Mouse (Mus musculus): ENCODE data around the gene Trim3. TPM values are rescaled to one million over a fixed set of nuclear protein-coding genes. Genes with fewer than 3 reads are reported as not detected.

Gene Trim3
- polyA plus RNA-seq, 2 experiments, result 35.1 to 68.3 TPM

DNA sequence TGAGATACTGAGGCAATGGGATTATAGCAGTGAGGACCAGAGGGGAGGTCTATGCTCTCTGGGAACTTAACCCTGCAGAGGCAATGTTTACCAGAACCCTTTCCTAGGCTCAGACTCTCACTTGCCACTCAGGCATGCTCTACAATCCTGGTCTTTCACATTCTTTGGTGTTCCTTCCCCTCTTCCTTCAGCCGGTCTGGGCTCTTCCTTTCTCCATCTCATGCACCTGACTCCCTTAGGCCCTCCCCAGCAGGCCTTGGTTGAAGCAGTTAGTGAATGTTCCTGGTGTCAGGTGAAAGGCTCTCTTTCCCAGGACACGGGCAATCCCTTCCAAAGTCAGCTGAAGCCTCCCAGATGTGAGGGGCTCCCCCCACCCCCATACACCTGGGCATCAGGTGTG is 6.4 kb upstream of the Trim3 start, which contains the start of gene Timm10b:
Timm10b (plus strand) TSS at position 301 of the 400 bp plus-strand sequence.
- Histone ChIP-seq H3K9ac (ENCODE audit: low read depth, low read length, severe bottlenecking) (peak within 1 kb of the TSS; percentile 82), H3K27me3 (ENCODE audit: control insufficient read depth, insufficient read depth, low read length) (no peaks in the 10 kb centered on the region), H3K4me2 (replicated peaks; ENCODE audit: low read depth, low read length, severe bottlenecking) (peak within 1 kb of the TSS; percentile 93), H3K4me3 (replicated peaks; ENCODE audit: low read length) (peak within 1 kb of the TSS; percentile 77), H3K4me1 (ENCODE audit: control insufficient read depth, insufficient read depth, low read length) (peaks cover 14% of the 10 kb centered on the region; the same call in 1 of the 2 replicates), H3K9me3 (ENCODE audit: control insufficient read depth, low read length) (no peaks in the 10 kb centered on the region), H3K36me3 (ENCODE audit: control insufficient read depth, insufficient read depth, low read length) (peaks cover 44% of the 10 kb centered on the region), H3K27ac (replicated peaks; ENCODE audit: low read depth, low read length) (peak within 1 kb of the TSS; percentile 87)
- 4% methylated on average over 2 of the region's 2 CpGs for WGBS
- no peak for TF ChIP-seq POLR2A (IDR thresholded peaks at IDR 0.05; ENCODE audit: borderline replicate concordance, extremely low read depth, insufficient read depth, insufficient read length)
- no peak for DNase-seq (ENCODE audit: low spot score)
- ATAC-seq (ENCODE audit: low FRiP score, low read depth), result no peak

DNA sequence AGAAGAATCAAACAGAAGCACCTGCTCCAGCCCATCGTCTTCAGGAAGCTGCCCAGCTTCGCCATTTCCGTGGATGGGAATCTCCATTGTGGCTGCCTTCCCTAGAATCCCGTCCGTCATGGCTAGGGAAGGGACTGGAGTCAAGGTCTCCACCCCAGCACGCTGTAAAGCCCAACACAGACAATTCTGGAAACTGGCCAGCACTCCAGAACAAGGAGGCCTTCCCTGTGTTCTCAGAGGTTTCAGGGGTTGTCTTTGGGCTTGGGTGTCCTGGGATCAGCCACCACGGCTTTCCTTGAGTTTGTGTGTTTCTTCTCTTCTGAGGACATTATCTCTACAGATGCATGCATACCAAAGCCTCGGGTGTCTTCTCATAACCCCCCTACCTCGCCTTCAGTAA is 5.9 kb upstream of the Trim3 start:
- peak overlapping the region; percentile 77 for H3K4me3 ChIP-seq (replicated peaks; ENCODE audit: low read length)
- peaks cover 16% of the 10 kb centered on the region for H3K4me1 ChIP-seq (ENCODE audit: control insufficient read depth, insufficient read depth, low read length)
- no peak for ATAC-seq (ENCODE audit: low FRiP score, low read depth)
- WGBS, result 79% methylated on average over 9 of the region's 9 CpGs
- no peak for TF ChIP-seq POLR2A (IDR thresholded peaks at IDR 0.05; ENCODE audit: borderline replicate concordance, extremely low read depth, insufficient read depth, insufficient read length)
- H3K9ac ChIP-seq (ENCODE audit: low read depth, low read length, severe bottlenecking), result peak overlapping the region; percentile 82
- H3K4me2 ChIP-seq (replicated peaks; ENCODE audit: low read depth, low read length, severe bottlenecking), result peak overlapping the region; percentile 93
- DNase-seq (ENCODE audit: low spot score), result no peak
- no peak overlapping the region for H3K27ac ChIP-seq (replicated peaks; ENCODE audit: low read depth, low read length)
- H3K9me3 ChIP-seq (ENCODE audit: control insufficient read depth, low read length), result no peaks in the 10 kb centered on the region
- no peaks in the 10 kb centered on the region for H3K27me3 ChIP-seq (ENCODE audit: control insufficient read depth, insufficient read depth, low read length)
- peaks cover 44% of the 10 kb centered on the region for H3K36me3 ChIP-seq (ENCODE audit: control insufficient read depth, insufficient read depth, low read length)

DNA sequence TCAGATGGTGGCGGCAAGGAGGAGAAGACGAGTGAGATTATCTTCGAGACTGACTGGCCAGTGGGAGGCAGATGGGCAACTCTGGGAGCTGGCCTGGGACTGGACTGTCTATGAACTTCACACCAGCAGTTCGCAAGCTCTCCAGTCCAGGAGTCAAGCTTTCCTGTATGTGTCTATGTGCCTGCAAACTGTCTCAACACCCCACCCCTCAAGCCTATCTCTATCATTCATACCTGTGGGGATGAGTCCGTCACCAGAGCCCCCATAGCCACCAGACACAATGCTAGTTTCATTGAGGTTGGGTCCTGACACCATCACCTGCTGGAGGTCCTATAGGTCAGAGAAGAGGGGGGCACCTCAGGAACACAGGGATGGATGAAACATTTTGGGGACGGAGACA is 5.4 kb upstream of the Trim3 start:
- no peak for ATAC-seq (ENCODE audit: low FRiP score, low read depth)
- Histone ChIP-seq H3K27ac (replicated peaks; ENCODE audit: low read depth, low read length) (no peak overlapping the region), H3K27me3 (ENCODE audit: control insufficient read depth, insufficient read depth, low read length) (no peaks in the 10 kb centered on the region), H3K4me3 (replicated peaks; ENCODE audit: low read length) (no peak overlapping the region), H3K9me3 (ENCODE audit: control insufficient read depth, low read length) (no peaks in the 10 kb centered on the region), H3K9ac (ENCODE audit: low read depth, low read length, severe bottlenecking) (no peak overlapping the region), H3K4me2 (replicated peaks; ENCODE audit: low read depth, low read length, severe bottlenecking) (no peak overlapping the region), H3K36me3 (ENCODE audit: control insufficient read depth, insufficient read depth, low read length) (peaks cover 39% of the 10 kb centered on the region), H3K4me1 (ENCODE audit: control insufficient read depth, insufficient read depth, low read length) (peaks cover 20% of the 10 kb centered on the region)
- DNase-seq (ENCODE audit: low spot score), result no peak
- no peak for TF ChIP-seq POLR2A (IDR thresholded peaks at IDR 0.05; ENCODE audit: borderline replicate concordance, extremely low read depth, insufficient read depth, insufficient read length)
- WGBS, result 95% methylated on average over 6 of the region's 6 CpGs

DNA sequence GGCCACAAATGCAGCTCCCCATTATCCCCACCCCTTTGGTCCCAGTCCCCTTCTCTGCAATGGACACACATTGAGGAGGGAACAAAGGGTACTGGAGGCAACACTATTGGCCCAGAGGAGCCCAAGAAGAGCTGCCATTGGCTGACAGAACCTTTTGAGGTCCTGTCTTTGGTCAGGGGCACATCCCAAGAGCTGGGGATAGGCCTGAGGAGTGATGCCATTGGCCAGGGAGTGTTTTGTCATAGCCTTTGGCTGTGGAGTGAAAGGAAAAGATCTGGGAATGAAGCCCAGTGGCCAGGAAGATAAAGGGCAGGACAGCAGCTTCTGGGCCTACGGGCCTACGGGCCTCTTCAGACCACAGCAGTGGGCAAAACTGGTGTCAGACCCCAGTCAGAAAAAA is 2.4 kb upstream of the Trim3 start:
- no peak overlapping the region for H3K4me2 ChIP-seq (replicated peaks; ENCODE audit: low read depth, low read length, severe bottlenecking)
- 100% methylated on average over 2 of the region's 2 CpGs for WGBS
- H3K4me3 ChIP-seq (replicated peaks; ENCODE audit: low read length), result no peak overlapping the region
- ATAC-seq (ENCODE audit: low FRiP score, low read depth) (no peak), DNase-seq (ENCODE audit: low spot score) (no peak)
- H3K9ac ChIP-seq (ENCODE audit: low read depth, low read length, severe bottlenecking), result no peak overlapping the region
- no peaks in the 10 kb centered on the region for H3K27me3 ChIP-seq (ENCODE audit: control insufficient read depth, insufficient read depth, low read length)
- H3K4me1 ChIP-seq (ENCODE audit: control insufficient read depth, insufficient read depth, low read length), result peaks cover 22% of the 10 kb centered on the region
- H3K36me3 ChIP-seq (ENCODE audit: control insufficient read depth, insufficient read depth, low read length), result peaks cover 24% of the 10 kb centered on the region
- no peak for TF ChIP-seq POLR2A (IDR thresholded peaks at IDR 0.05; ENCODE audit: borderline replicate concordance, extremely low read depth, insufficient read depth, insufficient read length)
- H3K27ac ChIP-seq (replicated peaks; ENCODE audit: low read depth, low read length), result no peak overlapping the region
- H3K9me3 ChIP-seq (ENCODE audit: control insufficient read depth, low read length), result no peaks in the 10 kb centered on the region

DNA sequence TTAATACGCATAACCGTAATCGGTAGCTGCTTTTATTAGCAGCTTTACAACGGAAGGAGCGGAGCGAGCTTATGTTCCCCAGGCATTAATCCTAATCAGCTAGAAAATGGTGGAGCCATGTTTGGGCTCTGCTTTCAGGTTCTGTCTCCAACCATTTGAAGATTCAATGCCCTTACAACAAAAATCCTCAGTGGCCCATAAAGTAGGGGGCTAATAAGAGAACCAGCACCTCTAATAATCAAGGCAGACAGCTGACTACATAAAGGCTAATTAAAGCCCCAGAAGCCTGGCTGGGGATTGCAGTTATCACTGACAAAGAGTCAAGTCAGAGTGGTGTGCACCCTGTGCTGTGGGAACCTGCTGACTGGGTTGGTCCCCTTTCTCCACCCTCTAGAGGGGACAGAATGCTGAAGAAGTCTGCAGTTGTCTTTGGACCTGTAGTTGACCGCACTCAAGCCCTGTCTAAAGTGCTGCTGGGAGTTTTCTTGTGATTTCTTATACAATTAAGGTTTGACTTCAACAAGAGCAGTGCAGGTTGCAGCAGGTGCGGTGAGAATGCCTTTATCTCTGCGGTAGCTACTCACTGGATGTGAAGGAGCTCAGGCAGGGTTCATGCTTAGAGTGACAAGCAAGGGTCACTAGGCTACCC is 1.0 kb upstream of the Trim3 start:
- Histone ChIP-seq H3K9ac (ENCODE audit: low read depth, low read length, severe bottlenecking) (peak overlapping the region; percentile 82; the same call in 1 of the 2 replicates), H3K27me3 (ENCODE audit: control insufficient read depth, insufficient read depth, low read length) (no peaks in the 10 kb centered on the region), H3K4me3 (replicated peaks; ENCODE audit: low read length) (peak overlapping the region; percentile 81), H3K36me3 (ENCODE audit: control insufficient read depth, insufficient read depth, low read length) (peaks cover 24% of the 10 kb centered on the region), H3K27ac (replicated peaks; ENCODE audit: low read depth, low read length) (0 out of 2 replicates have a peak overlapping the region, but pooled peaks have one; percentile 35), H3K4me2 (replicated peaks; ENCODE audit: low read depth, low read length, severe bottlenecking) (peak overlapping the region; percentile 67), H3K9me3 (ENCODE audit: control insufficient read depth, low read length) (no peaks in the 10 kb centered on the region), H3K4me1 (ENCODE audit: control insufficient read depth, insufficient read depth, low read length) (peaks cover 18% of the 10 kb centered on the region)
- ATAC-seq (ENCODE audit: low FRiP score, low read depth) (no peak), DNase-seq (ENCODE audit: low spot score) (no peak)
- 40% methylated on average over 9 of the region's 9 CpGs for WGBS
- no peak for TF ChIP-seq POLR2A (IDR thresholded peaks at IDR 0.05; ENCODE audit: borderline replicate concordance, extremely low read depth, insufficient read depth, insufficient read length)

All from limb, embryonic 14.5 days (tissue).